Comparison of ENCODE assay signal across 11 mouse cellular contexts in genomic region chr7:74551338-74551999, GRCm38 (mm10). TPM values are rescaled to one million over a fixed set of nuclear protein-coding genes. Genes with fewer than 3 reads are reported as not detected.
DNase-seq lines count a peak whose midpoint lies in the region; ATAC-seq and TF ChIP-seq lines count a peak whose summit lies in the region.
"Had no signal": no experiment of that assay in that cellular context is flagged by ENCODE, and none has a peak within 500 bp of the region (broad histone marks: within the 10 kb centered on the region; RNA-seq: fewer than 3 reads in every experiment).

No protein-coding gene starts in this region.

- DNase-seq in cerebellum, adult 11 months, result peak; percentile 58
- DNase-seq in cerebellum, postnatal 4 days (ENCODE audit: low spot score in 2 of 2), result no peak
- DNase-seq in layer of hippocampus, adult 2 months (ENCODE audit: low spot score in 2 of 2), result no peak
- DNase-seq in layer of hippocampus, postnatal 25 days (ENCODE audit: extremely low spot score in 1 of 2, low spot score in 1 of 2), result no peak
- peak; percentile 62 for DNase-seq in thymus, postnatal 0 days (ENCODE audit: low spot score)
- no peak for DNase-seq in embryo, embryonic 10 days (ENCODE audit: low spot score)
- no peak for DNase-seq in frontal cortex, postnatal 25 days (ENCODE audit: low spot score in 2 of 2)
- DNase-seq: embryo, embryonic 11 days; layer of hippocampus, postnatal 36 days; lung, postnatal 10 days had no signal

- 0 out of 2 replicates have a peak, but pooled peaks have one; percentile 8 for ATAC-seq in granulocyte monocyte progenitor cell, adult 5-6 weeks (replicated peaks; ENCODE audit: poor library complexity, severe bottlenecking)

- no peak overlapping the region for H3K27ac ChIP-seq in layer of hippocampus, adult 2 months

- TF ChIP-seq CTCF in layer of hippocampus, adult 2 months (conservative IDR thresholded peaks at IDR 0.05), result no peak

- peak overlapping the region; percentile 98; the same call in 1 of the 2 replicates for H3K4me3 ChIP-seq in layer of hippocampus, adult 2 months

RNA-seq across cellular contexts. Expression of gene Slco3a1, which starts 3.1 kb away (rescaled TPM):
- 10 to 100 TPM; 55.2 to 57.3 TPM for total RNA-seq in layer of hippocampus, adult 2 months (2021)
- 10 to 100 TPM; 53.9 to 56.2 TPM for total RNA-seq in layer of hippocampus, postnatal 25 days (2021)
- 34.9 and 51.2 TPM in 2 replicates for total RNA-seq in granulocyte monocyte progenitor cell, adult 5-6 weeks (2014; fragmentation: Nextera tagmentation)
- total RNA-seq in granulocyte monocyte progenitor cell, adult 5-6 weeks (2017), result 25.2 and 27.1 TPM in 2 replicates
- polyA plus RNA-seq in thymus, postnatal 0 days (2015; fragmentation: Nextera tagmentation; extraction: Ambion mirVana), result 11.0 and 11.3 TPM in 2 replicates

Comparison
In these comparisons a context has a peak if more than half of its experiments do, and no peak if none do; other contexts are left out.
1. DNase-seq: peak in cerebellum, adult 11 months (single experiment) and thymus, postnatal 0 days (single experiment); none in cerebellum, postnatal 4 days (0 of 2), layer of hippocampus, adult 2 months (0 of 2), layer of hippocampus, postnatal 25 days (0 of 2), embryo, embryonic 10 days (single experiment) and frontal cortex, postnatal 25 days (0 of 2).